Mouse (Mus musculus): ENCODE measurements around the gene Rnf25.

GRCm38 (mm10) chr1:74628001-74628400 is 26.8 kb upstream of the Rnf25 start:
- TF ChIP-seq POLR2A (IDR thresholded peaks at IDR 0.05; ENCODE audit: low read depth, low read length) (no peak), CTCF (conservative IDR thresholded peaks at IDR 0.05; ENCODE audit: insufficient read depth, insufficient read length, low read depth, low read length) (no peak)
